Mouse (Mus musculus): Measurements from ENCODE around the gene Focad.

The Focad gene

GRCm38 (mm10) chr4:88458673-88459072, 364.2 kb downstream of the Focad start:
- no peak for DNase-seq (ENCODE audit: low spot score)
